Mouse (Mus musculus) forebrain, embryonic 10.5 days (tissue): ENCODE results near the gene Paox. TPM values are rescaled to one million over a fixed set of nuclear protein-coding genes. Genes with fewer than 3 reads are reported as not detected.
A peak's percentile ranks its signal among the peaks of the same experiment; 100 is the strongest.

Source experiments
- DNase-seq: peaks from one replicate; pipeline ENCODE4 v3.0.0-alpha.2; 2017; ENCODE audit warnings: low spot score; ENCODE audit errors: extremely low spot score
- H3K27ac ChIP-seq: fragments of 300-500 bp; sonication (generic); 2 replicates; pipeline ENCODE4 v1.5.1; 2016; ENCODE audit warnings: mild to moderate bottlenecking
- H3K27me3 ChIP-seq: fragments of 300-500 bp; sonication (generic); 2 replicates; pipeline ENCODE4 v1.6.1; 2016; ENCODE audit warnings: mild to moderate bottlenecking; ENCODE audit not compliant: poor library complexity, severe bottlenecking
- H3K36me3 ChIP-seq: fragments of 300-500 bp; sonication (generic); replicated peaks from 2 replicates; pipeline ENCODE4 v1.6.1; 2016; ENCODE audit warnings: mild to moderate bottlenecking, moderate library complexity
- H3K4me1 ChIP-seq: fragments of 300-500 bp; sonication (generic); 2 replicates; pipeline ENCODE4 v1.6.1; 2016
- H3K4me3 ChIP-seq: fragments of 300-500 bp; sonication (generic); 2 replicates; pipeline ENCODE4 v1.5.1; 2016; ENCODE audit warnings: mild to moderate bottlenecking, moderate library complexity
- H3K9me3 ChIP-seq: fragments of 300-500 bp; sonication (generic); 2 replicates; pipeline ENCODE4 v1.6.1; 2016; ENCODE audit warnings: mild to moderate bottlenecking, moderate library complexity
- WGBS: fragments of 180-500 bp; shearing (Covaris S2); methylation state at CpG from one replicate; pipeline ENCODE4 v1.1.7; 2016; 5-methylcytosine and 5-hydroxymethylcytosine counted together
- polyA plus RNA-seq: library from polyadenylated mRNA; unstranded; fragments of >200 nt; fragmentation: Nextera tagmentation; extraction: Ambion mirVana; gene quantifications from 2 replicates; pipeline ENCODE4 v1.2.1, GENCODE M21; 2016

Gene Paox
- polyA plus RNA-seq, 1 experiment from 2014 or later: 17.2 TPM

DNA sequence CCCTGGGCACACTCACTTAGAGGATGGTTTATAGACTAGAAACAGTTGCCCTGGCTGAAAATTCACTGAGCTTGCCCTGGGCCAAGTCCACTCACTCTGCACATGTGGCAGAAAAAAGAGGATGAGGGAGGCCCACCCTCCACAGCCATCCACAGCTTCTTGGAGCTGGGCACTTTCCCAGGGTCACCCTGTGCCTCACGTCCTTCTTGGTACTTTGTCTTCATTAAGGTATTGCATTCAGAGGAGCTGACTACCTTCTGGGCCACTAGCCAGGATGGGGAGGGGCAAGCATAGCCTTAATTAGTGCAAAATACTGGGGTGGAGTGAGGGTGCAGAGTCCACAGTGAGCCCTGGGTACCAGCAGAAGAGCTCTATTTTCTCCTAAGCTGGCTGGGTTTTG lies 20.0 kb upstream of the Paox start:
- Histone ChIP-seq H3K27me3 (peaks cover 5% of the 10 kb centered on the region), H3K36me3 (no peaks in the 10 kb centered on the region), H3K4me3 (no peak overlapping the region), H3K9me3 (no peaks in the 10 kb centered on the region), H3K27ac (no peak overlapping the region), H3K4me1 (no peaks in the 10 kb centered on the region; the same call in 1 of the 2 replicates)
- DNase-seq: no peak
- 61% methylated on average over 1 of the region's 1 CpGs for WGBS

- no peaks in the 10 kb centered on the region for H3K36me3 ChIP-seq
- no peaks in the 10 kb centered on the region for H3K9me3 ChIP-seq
- H3K27me3 ChIP-seq: peaks cover 10% of the 10 kb centered on the region
- H3K27ac ChIP-seq: no peak overlapping the region
- peaks cover 2% of the 10 kb centered on the region; the same call in 1 of the 2 replicates for H3K4me1 ChIP-seq
- H3K4me3 ChIP-seq: no peak overlapping the region
- no peak for DNase-seq
Observed at GRCm38 (mm10) chr7:140096055-140096454, 19.5 kb upstream of the Paox start.

- Histone ChIP-seq H3K4me1 (peaks cover 19% of the 10 kb centered on the region), H3K36me3 (no peaks in the 10 kb centered on the region), H3K27ac (no peak overlapping the region), H3K27me3 (peaks cover 25% of the 10 kb centered on the region), H3K9me3 (no peaks in the 10 kb centered on the region), H3K4me3 (no peak overlapping the region)
- no peak for DNase-seq
- WGBS: 85% methylated on average over 1 of the region's 1 CpGs
Observed at GRCm38 (mm10) chr7:140098466-140098865, 17.1 kb upstream of the Paox start.

GRCm38 (mm10) chr7:140101498-140101897 lies 14.1 kb upstream of the Paox start:
- H3K27ac ChIP-seq: peak overlapping the region; percentile 70; the same call in 1 of the 2 replicates

DNA sequence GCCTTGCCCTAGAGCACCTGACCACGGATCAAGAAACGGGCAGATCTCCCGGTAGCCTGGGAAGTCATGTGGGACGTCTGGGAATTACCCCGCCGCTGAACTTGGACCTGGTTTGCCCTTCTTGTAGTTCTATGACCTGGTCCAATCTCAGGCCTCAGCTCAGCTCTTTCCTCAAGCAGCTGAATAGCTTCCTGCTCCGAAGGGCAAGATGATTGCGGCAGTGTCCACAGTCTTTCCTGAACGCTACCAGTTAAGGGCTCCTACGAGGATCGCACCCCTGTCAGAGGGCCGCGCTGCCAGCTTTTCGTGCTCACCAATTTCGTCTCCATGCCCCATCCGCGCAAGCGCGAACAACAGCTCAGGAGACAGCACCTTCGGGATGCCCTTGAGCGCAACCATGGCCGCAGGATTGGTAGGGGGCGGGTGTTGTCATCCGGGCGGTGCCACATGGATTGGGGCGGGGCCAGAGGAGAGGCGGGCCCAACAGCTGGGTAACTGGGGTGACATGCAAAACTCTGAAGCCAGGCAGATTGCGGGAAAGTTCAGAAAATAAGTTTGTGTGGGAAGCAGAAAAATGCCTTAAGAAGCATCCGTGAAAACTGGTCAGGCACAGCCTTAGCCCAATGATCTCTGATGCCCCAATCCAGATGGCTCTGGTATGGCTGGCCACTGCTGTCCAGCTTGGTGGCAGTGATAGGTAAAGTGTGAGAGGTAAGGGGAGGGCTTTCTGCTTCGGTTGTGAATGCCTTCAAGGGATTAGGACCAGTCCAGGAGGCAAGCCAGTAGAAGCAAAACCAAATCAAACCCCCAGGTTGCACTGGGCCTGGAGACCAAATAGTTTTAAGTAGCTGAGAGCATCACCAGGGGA lies 13.4 kb upstream of the Paox start, which contains the start of gene Fuom:
Gene Fuom (minus strand): TSS at position 449 of the 868 bp plus-strand sequence.
- H3K9me3 ChIP-seq: no peaks in the 10 kb centered on the region
- H3K4me3 ChIP-seq: peak within 1 kb of the TSS; percentile 58
- peaks cover 19% of the 10 kb centered on the region for H3K4me1 ChIP-seq
- 2% methylated on average over 30 of the region's 30 CpGs for WGBS
- peak within 1 kb of the TSS; percentile 70 for H3K27ac ChIP-seq
- peaks cover 23% of the 10 kb centered on the region for H3K36me3 ChIP-seq
- peaks cover 25% of the 10 kb centered on the region for H3K27me3 ChIP-seq
- DNase-seq: peak; percentile 75

More at GRCm38 (mm10) chr7:140101498-140101897, 14.1 kb upstream of the Paox start:
- Histone ChIP-seq H3K27me3 (peaks cover 25% of the 10 kb centered on the region), H3K4me3 (peak overlapping the region; percentile 58), H3K36me3 (peaks cover 16% of the 10 kb centered on the region), H3K4me1 (peaks cover 19% of the 10 kb centered on the region), H3K9me3 (no peaks in the 10 kb centered on the region)
- no peak for DNase-seq
- WGBS: 79% methylated on average over 10 of the region's 10 CpGs

DNA sequence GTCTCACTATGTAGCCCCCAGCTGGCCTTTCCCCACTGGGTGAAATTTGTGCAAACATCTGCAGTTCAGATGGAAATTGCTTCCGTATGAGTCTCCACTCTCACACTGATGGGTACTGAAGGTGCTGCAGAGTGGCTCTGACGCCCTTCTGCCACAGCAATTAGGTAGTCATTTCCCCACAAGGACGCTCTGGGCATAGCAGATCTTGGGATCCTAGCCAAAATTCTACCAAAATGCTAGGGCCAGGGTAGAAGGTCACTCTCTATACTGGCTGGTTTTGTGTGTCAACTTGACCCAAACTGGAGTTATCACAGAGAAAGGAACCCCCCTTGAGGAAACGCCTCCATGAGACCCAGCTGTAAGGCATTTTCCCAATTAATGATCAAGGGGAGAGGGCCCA lies 11.6 kb upstream of the Paox start:
- no peaks in the 10 kb centered on the region for H3K9me3 ChIP-seq
- H3K4me3 ChIP-seq: no peak overlapping the region
- DNase-seq: no peak
- H3K27me3 ChIP-seq: peaks cover 25% of the 10 kb centered on the region
- H3K36me3 ChIP-seq: peaks cover 39% of the 10 kb centered on the region
- WGBS: 82% methylated on average over 4 of the region's 4 CpGs
- peaks cover 19% of the 10 kb centered on the region for H3K4me1 ChIP-seq
- no peak overlapping the region for H3K27ac ChIP-seq

- Histone ChIP-seq H3K4me1 (peaks cover 19% of the 10 kb centered on the region), H3K27ac (no peak overlapping the region), H3K36me3 (peaks cover 62% of the 10 kb centered on the region), H3K27me3 (no peaks in the 10 kb centered on the region), H3K4me3 (no peak overlapping the region), H3K9me3 (no peaks in the 10 kb centered on the region)
- WGBS: 76% methylated on average over 3 of the region's 3 CpGs
- DNase-seq: no peak
Observed at GRCm38 (mm10) chr7:140111943-140112342, 3.7 kb upstream of the Paox start.

- Histone ChIP-seq H3K4me1 (peaks cover 22% of the 10 kb centered on the region), H3K9me3 (no peaks in the 10 kb centered on the region), H3K36me3 (peaks cover 18% of the 10 kb centered on the region), H3K27ac (peak within 1 kb of the TSS; percentile 93), H3K27me3 (no peaks in the 10 kb centered on the region), H3K4me3 (peak within 1 kb of the TSS; percentile 78)
- peak; percentile 85 for DNase-seq
- WGBS: 4% methylated on average over 28 of the region's 28 CpGs
Observed at GRCm38 (mm10) chr7:140116329-140117054, 893 bp downstream of the Paox start, which contains the start of gene Echs1. Gene Echs1 (minus strand): TSS chr7:140116476.

GRCm38 (mm10) chr7:140120484-140120883 lies 4.9 kb downstream of the Paox start:
- 91% methylated on average over 2 of the region's 2 CpGs for WGBS
- Histone ChIP-seq H3K36me3 (no peaks in the 10 kb centered on the region), H3K4me3 (no peak overlapping the region), H3K27ac (no peak overlapping the region), H3K4me1 (peaks cover 21% of the 10 kb centered on the region), H3K9me3 (no peaks in the 10 kb centered on the region), H3K27me3 (peaks cover 9% of the 10 kb centered on the region; the same call in 1 of the 2 replicates)
- DNase-seq: no peak

DNA sequence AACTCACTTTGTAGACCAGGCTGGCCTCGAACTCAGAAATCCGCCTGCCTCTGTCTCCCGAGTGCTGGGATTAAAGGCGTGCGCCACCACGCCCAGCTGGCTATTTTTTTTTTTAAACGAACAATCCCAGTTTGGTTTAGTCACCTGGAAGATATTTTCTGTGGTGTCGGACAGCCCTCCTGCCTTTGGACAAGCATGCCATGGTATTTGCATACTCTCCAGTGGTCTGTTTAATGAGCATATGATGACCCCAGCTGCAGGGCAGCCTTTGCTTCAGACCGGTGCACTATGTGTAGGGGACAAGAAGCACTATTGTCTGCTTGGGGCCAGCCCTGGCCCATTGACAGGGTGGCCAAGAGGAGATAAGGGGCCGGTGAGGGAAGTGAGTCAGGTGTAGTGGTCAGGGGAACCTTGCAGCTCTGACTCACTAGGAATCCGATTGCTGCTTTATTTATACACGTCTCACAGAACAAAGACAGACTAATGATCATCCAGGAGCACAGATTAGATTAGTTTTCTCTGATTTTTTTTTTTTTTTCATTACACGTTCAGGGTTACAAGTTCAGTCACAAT lies 5.8 kb downstream of the Paox start:
- no peak for DNase-seq
- no peak overlapping the region for H3K27ac ChIP-seq
- no peak overlapping the region for H3K4me3 ChIP-seq
- WGBS: 75% methylated on average over 13 of the region's 13 CpGs
- H3K36me3 ChIP-seq: no peaks in the 10 kb centered on the region
- H3K9me3 ChIP-seq: no peaks in the 10 kb centered on the region
- peaks cover 22% of the 10 kb centered on the region for H3K4me1 ChIP-seq
- peaks cover 9% of the 10 kb centered on the region; the same call in 1 of the 2 replicates for H3K27me3 ChIP-seq

GRCm38 (mm10) chr7:140122765-140123164 lies 7.2 kb downstream of the Paox start:
- WGBS: 46% methylated on average over 4 of the region's 4 CpGs
- DNase-seq: no peak
- H3K27me3 ChIP-seq: peaks cover 9% of the 10 kb centered on the region; the same call in 1 of the 2 replicates
- H3K36me3 ChIP-seq: no peaks in the 10 kb centered on the region
- no peaks in the 10 kb centered on the region for H3K9me3 ChIP-seq
- H3K27ac ChIP-seq: no peak overlapping the region
- peaks cover 20% of the 10 kb centered on the region for H3K4me1 ChIP-seq
- H3K4me3 ChIP-seq: no peak overlapping the region

DNA sequence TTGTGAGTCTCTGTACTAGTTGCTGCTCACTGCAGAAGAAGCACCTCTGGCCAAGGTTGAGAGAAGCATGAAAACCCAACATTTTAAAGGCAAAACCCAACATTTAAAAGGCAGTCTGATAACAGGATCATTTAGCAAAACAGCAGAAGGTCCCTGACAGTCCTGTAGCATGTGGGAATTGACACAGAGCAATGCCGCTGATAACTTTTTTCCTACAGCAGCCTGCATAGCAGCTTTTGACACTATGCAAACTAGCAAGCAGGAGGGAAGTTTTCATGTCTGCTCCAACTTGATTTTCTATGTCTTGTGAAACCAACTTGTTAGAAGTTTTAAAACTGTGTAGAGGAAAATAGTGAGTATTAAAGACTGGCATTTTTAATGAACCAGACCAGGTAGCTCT lies 8.8 kb downstream of the Paox start:
- Histone ChIP-seq H3K4me1 (peaks cover 20% of the 10 kb centered on the region), H3K27ac (no peak overlapping the region), H3K36me3 (0 out of 2 replicates have a peak, but pooled peaks cover 2% of the 10 kb centered on the region), H3K4me3 (no peak overlapping the region), H3K27me3 (peaks cover 9% of the 10 kb centered on the region; the same call in 1 of the 2 replicates), H3K9me3 (no peaks in the 10 kb centered on the region)
- no peak for DNase-seq
- WGBS: 98% methylated on average over 1 of the region's 1 CpGs
